Mouse (Mus musculus): ENCODE results near the gene Celsr2. TPM values are rescaled to one million over a fixed set of nuclear protein-coding genes. Genes with fewer than 3 reads are reported as not detected.

Gene Celsr2
- total RNA-seq, 1 experiment, result 7.9 TPM

- DNase-seq (ENCODE audit: low read depth, low spot score), result peak; percentile 99
- H3K27ac ChIP-seq (ENCODE audit: insufficient read depth, low read depth, low read length, poor library complexity, severe bottlenecking), result no peak overlapping the region
- TF ChIP-seq HCFC1 (IDR thresholded peaks at IDR 0.05; ENCODE audit: borderline replicate concordance, insufficient read depth, low read length), result peak; percentile 66; the same call in 1 of the 2 replicates
- TF ChIP-seq CHD2 (IDR thresholded peaks at IDR 0.05; ENCODE audit: low read depth, low read length), result 0 out of 2 replicates have a peak, but pooled peaks have one; percentile 32
- TF ChIP-seq ZNF384 (IDR thresholded peaks at IDR 0.05; ENCODE audit: low read depth, low read length), result peak; percentile 49; the same call in 1 of the 2 replicates
- 0 out of 2 replicates have a peak, but pooled peaks have one; percentile 4 for TF ChIP-seq MAFK (IDR thresholded peaks at IDR 0.05; ENCODE audit: insufficient read depth, low read depth, low read length)
- peak; percentile 67 for TF ChIP-seq ZC3H11A (IDR thresholded peaks at IDR 0.05; ENCODE audit: borderline replicate concordance, low read depth, low read length)
- peaks cover 34% of the 10 kb centered on the region for H3K36me3 ChIP-seq (ENCODE audit: control insufficient read depth, insufficient read depth, low read length, poor library complexity, severe bottlenecking)
- H3K4me1 ChIP-seq (ENCODE audit: control insufficient read depth in 2 of 2, insufficient read depth in 2 of 2, low read length in 2 of 2, poor library complexity in 1 of 2), result peaks cover 0 to 26% of the 10 kb centered on the region in 2 experiments; a peak in 3 of 4 replicates
- H3K9ac ChIP-seq (ENCODE audit: insufficient read depth, low read depth, low read length, poor library complexity, severe bottlenecking), result no peak overlapping the region
- H3K9me3 ChIP-seq (ENCODE audit: control insufficient read depth, insufficient read depth, low read depth, low read length), result no peaks in the 10 kb centered on the region
- H3K4me3 ChIP-seq (ENCODE audit: insufficient read depth in 1 of 2, low read depth in 1 of 2, low read length in 2 of 2, poor library complexity in 1 of 2, severe bottlenecking in 1 of 2), result no peak overlapping the region
- in situ Hi-C loops (cut with MboI; ENCODE audit: low sequenced_read_pairs in 2 of 2, unreplicated experiment in 2 of 2), result no loop called here
These were observed 26.2 kb downstream of the Celsr2 start for GRCm38 (mm10) chr3:108389111-108389545.

DNA sequence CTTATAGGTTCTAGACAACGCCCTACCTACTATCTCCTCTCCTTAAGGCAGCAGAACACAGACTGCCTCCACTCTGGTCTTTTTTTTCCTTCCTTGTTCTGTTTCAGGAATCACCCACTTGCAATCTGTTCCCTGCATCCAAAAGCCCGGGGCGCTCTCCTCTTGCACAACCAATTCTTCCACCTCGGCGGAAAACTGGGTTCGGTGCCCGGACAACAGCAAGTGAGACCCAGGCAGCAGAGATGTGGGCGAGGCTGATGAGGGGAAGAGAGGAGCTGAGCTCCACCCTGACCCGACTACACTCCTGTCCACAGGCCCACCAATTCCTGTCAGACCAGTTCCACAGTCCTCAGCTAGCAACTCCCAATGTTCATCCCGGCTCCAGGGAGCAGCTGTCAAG lies 29.2 kb downstream of the Celsr2 start:
- 0 out of 2 replicates have a peak overlapping the region, but pooled peaks have one; percentile 15 for H3K9ac ChIP-seq (ENCODE audit: insufficient read depth, low read depth, low read length, poor library complexity, severe bottlenecking)
- no peak for TF ChIP-seq ZNF384 (IDR thresholded peaks at IDR 0.05; ENCODE audit: low read depth, low read length)
- TF ChIP-seq HCFC1 (IDR thresholded peaks at IDR 0.05; ENCODE audit: borderline replicate concordance, insufficient read depth, low read length), result no peak
- TF ChIP-seq ZC3H11A (IDR thresholded peaks at IDR 0.05; ENCODE audit: borderline replicate concordance, low read depth, low read length), result no peak
- no peak for TF ChIP-seq CHD2 (IDR thresholded peaks at IDR 0.05; ENCODE audit: low read depth, low read length)
- TF ChIP-seq MAFK (IDR thresholded peaks at IDR 0.05; ENCODE audit: insufficient read depth, low read depth, low read length), result no peak
- peaks cover 34% of the 10 kb centered on the region for H3K36me3 ChIP-seq (ENCODE audit: control insufficient read depth, insufficient read depth, low read length, poor library complexity, severe bottlenecking)
- no peaks in the 10 kb centered on the region for H3K9me3 ChIP-seq (ENCODE audit: control insufficient read depth, insufficient read depth, low read depth, low read length)
- H3K4me1 ChIP-seq (ENCODE audit: control insufficient read depth in 2 of 2, insufficient read depth in 2 of 2, low read length in 2 of 2, poor library complexity in 1 of 2), result peaks cover 3 to 27% of the 10 kb centered on the region in 2 experiments; a peak in 3 of 4 replicates
- peak overlapping the region in 1 of 2 experiments; percentile 0; a peak in 1 of 4 replicates for H3K4me3 ChIP-seq (ENCODE audit: insufficient read depth in 1 of 2, low read depth in 1 of 2, low read length in 2 of 2, poor library complexity in 1 of 2, severe bottlenecking in 1 of 2)
- no peak overlapping the region for H3K27ac ChIP-seq (ENCODE audit: insufficient read depth, low read depth, low read length, poor library complexity, severe bottlenecking)
- in situ Hi-C loops (cut with MboI; ENCODE audit: low sequenced_read_pairs in 2 of 2, unreplicated experiment in 2 of 2), result no loop called here
- DNase-seq (ENCODE audit: low read depth, low spot score), result no peak

DNA sequence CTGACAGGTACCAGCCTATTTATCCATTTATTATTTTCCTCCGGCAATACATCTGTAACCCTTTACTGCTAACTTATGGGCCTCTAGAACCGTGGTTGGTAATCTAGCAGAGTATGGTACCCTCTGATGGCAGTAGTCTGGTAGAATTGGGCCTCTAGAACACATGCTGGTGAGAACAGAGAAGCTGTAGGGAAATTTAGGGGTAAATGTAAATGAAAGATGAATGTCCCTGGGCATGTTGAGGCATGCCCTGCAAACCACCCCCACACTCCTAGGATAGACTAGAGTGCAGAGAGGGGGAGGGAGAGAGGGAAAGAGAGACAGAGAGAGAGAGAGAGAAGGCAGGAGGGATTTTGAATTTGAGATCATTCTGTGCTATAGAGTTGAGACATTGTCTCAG lies 30.9 kb downstream of the Celsr2 start:
- DNase-seq (ENCODE audit: low read depth, low spot score), result no peak
- H3K9me3 ChIP-seq (ENCODE audit: control insufficient read depth, insufficient read depth, low read depth, low read length), result no peaks in the 10 kb centered on the region
- TF ChIP-seq CHD2 (IDR thresholded peaks at IDR 0.05; ENCODE audit: low read depth, low read length) (no peak), ZC3H11A (IDR thresholded peaks at IDR 0.05; ENCODE audit: borderline replicate concordance, low read depth, low read length) (no peak), HCFC1 (IDR thresholded peaks at IDR 0.05; ENCODE audit: borderline replicate concordance, insufficient read depth, low read length) (no peak), ZNF384 (IDR thresholded peaks at IDR 0.05; ENCODE audit: low read depth, low read length) (no peak), MAFK (IDR thresholded peaks at IDR 0.05; ENCODE audit: insufficient read depth, low read depth, low read length) (no peak)
- peak overlapping the region; percentile 96 for H3K9ac ChIP-seq (ENCODE audit: insufficient read depth, low read depth, low read length, poor library complexity, severe bottlenecking)
- H3K4me1 ChIP-seq (ENCODE audit: control insufficient read depth in 2 of 2, insufficient read depth in 2 of 2, low read length in 2 of 2, poor library complexity in 1 of 2), result peaks cover 3 to 25% of the 10 kb centered on the region in 2 experiments; a peak in 3 of 4 replicates
- peak overlapping the region; percentile 92 for H3K27ac ChIP-seq (ENCODE audit: insufficient read depth, low read depth, low read length, poor library complexity, severe bottlenecking)
- peaks cover 34% of the 10 kb centered on the region for H3K36me3 ChIP-seq (ENCODE audit: control insufficient read depth, insufficient read depth, low read length, poor library complexity, severe bottlenecking)
- in situ Hi-C loops (cut with MboI; ENCODE audit: low sequenced_read_pairs in 2 of 2, unreplicated experiment in 2 of 2), result no loop called here
- H3K4me3 ChIP-seq (ENCODE audit: insufficient read depth in 1 of 2, low read depth in 1 of 2, low read length in 2 of 2, poor library complexity in 1 of 2, severe bottlenecking in 1 of 2), result peak overlapping the region; percentile 98 to 99

DNA sequence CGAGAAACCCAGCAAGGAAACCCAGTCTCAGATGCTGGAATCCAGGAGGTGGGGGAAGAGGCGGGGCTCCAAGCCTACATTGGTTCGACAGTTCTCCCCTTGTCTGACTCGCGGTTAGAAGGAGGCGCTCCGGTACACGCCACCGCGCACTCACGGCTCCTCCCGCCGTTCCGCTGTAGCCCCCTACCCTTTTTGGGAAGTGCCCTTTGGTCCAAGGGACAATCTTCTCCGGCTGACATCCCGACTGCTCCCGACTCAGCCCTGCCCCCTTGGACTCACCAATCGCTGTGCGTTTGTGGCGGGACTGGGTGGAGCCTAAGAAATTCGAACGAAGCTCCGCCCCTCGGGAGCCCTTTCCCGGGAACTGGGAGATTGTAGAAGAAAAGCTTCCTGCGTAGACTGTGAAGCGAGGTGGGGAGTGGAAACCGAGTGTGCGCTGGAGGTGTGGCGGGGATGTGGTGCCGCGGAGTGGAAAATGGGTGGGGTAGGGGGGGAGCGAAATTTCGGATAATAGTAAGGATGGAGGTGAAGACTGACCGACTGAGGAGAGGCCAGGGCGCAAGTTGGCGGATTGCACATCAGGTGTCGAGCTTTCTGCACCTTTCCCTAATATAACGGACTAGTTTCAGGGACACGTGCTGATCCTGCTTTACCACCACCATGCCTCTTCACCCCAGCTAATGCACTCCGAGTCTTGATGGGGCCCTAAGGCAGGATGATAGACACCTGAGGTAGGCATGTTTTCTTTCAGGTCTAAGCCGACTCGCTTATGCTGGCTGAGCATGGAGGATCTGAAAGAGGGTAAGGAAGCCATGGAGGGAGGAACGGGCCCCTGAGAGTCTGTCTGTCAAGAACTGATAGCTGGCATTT lies 31.6 kb downstream of the Celsr2 start, which contains the start of gene Psrc1:
Gene Psrc1 (plus strand): TSS at position 355 of the 870 bp plus-strand sequence.
- H3K27ac ChIP-seq (ENCODE audit: insufficient read depth, low read depth, low read length, poor library complexity, severe bottlenecking), result peak within 1 kb of the TSS; percentile 92
- peak within 1 kb of the TSS; percentile 98 to 99 for H3K4me3 ChIP-seq (ENCODE audit: insufficient read depth in 1 of 2, low read depth in 1 of 2, low read length in 2 of 2, poor library complexity in 1 of 2, severe bottlenecking in 1 of 2)
- no peak for TF ChIP-seq MAFK (IDR thresholded peaks at IDR 0.05; ENCODE audit: insufficient read depth, low read depth, low read length)
- TF ChIP-seq ZC3H11A (IDR thresholded peaks at IDR 0.05; ENCODE audit: borderline replicate concordance, low read depth, low read length), result no peak
- TF ChIP-seq HCFC1 (IDR thresholded peaks at IDR 0.05; ENCODE audit: borderline replicate concordance, insufficient read depth, low read length), result 0 out of 2 replicates have a peak, but pooled peaks have one; percentile 32
- DNase-seq (ENCODE audit: low read depth, low spot score), result peak; percentile 93
- peak within 1 kb of the TSS; percentile 96 for H3K9ac ChIP-seq (ENCODE audit: insufficient read depth, low read depth, low read length, poor library complexity, severe bottlenecking)
- peaks cover 34% of the 10 kb centered on the region for H3K36me3 ChIP-seq (ENCODE audit: control insufficient read depth, insufficient read depth, low read length, poor library complexity, severe bottlenecking)
- no peaks in the 10 kb centered on the region for H3K9me3 ChIP-seq (ENCODE audit: control insufficient read depth, insufficient read depth, low read depth, low read length)
- in situ Hi-C loops (cut with MboI; ENCODE audit: low sequenced_read_pairs in 2 of 2, unreplicated experiment in 2 of 2), result no loop called here
- H3K4me1 ChIP-seq (ENCODE audit: control insufficient read depth in 2 of 2, insufficient read depth in 2 of 2, low read length in 2 of 2, poor library complexity in 1 of 2), result peaks cover 3 to 24% of the 10 kb centered on the region in 2 experiments; a peak in 3 of 4 replicates
